Mouse (Mus musculus): ENCODE data around the gene Elac2.
A peak's percentile ranks its signal among the peaks of the same experiment; 100 is the strongest.

The Elac2 gene

DNA sequence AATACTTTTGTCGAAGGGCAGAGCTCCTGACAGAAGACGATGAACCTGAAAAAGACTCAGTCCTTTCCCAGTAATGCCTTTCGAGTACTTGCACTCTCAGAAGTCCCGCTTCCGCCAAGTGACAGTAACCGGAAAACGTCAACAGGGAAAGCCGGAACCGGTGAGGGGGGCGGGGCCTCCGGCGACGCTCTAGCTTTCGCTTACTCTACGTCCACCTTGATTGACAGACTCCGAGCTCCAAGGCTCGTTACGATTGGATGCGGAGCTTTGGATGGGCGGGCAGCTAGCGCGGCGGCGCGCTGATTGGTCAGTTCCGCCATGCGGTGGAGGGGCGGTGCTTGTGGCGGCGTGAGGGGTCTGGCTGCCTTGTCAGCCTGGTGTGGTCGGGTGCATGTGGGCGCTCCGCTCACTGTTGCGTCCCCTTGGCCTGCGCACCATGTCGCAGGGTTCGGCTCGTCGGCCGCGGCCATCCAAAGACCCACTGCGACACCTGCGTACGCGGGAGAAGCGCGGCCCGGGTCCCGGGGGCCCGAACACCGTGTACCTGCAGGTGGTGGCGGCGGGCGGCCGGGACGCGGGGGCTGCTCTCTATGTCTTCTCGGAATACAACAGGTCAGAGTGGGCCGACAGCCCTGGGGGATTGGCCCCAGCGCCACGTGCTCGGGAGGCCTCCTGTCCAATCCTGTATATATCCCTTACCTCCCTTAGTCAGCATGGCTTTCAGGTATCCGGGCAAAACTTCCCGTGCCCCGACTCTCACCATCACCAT is at the start of gene Elac2:
Gene Elac2, plus strand, starts transcription at position 319 of the 769 bp plus-strand sequence.
- DNase-seq (ENCODE audit: low spot score in 2 of 2) = peak; percentile 97 to 99

DNA sequence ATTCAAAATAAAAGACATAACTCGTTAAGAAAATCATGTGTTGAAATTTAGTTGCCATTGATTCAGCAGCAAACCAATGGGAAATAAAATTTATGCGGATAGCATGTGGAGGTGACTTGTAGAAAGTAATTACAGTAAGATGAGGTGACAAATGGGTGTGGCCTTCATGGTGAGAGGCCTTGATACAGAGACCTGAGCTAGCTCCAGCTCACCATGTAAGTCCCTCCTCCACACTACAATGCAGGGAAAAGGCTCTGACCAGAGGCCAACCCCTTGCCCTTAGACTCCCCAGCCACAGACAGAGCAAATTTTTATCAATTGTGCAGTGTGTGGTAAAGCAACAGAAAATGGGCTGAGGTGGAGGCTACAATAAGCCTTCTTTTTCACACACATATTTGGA is 49.7 kb upstream of the Elac2 start:
- DNase-seq (ENCODE audit: low spot score in 2 of 2) = no peak

DNA sequence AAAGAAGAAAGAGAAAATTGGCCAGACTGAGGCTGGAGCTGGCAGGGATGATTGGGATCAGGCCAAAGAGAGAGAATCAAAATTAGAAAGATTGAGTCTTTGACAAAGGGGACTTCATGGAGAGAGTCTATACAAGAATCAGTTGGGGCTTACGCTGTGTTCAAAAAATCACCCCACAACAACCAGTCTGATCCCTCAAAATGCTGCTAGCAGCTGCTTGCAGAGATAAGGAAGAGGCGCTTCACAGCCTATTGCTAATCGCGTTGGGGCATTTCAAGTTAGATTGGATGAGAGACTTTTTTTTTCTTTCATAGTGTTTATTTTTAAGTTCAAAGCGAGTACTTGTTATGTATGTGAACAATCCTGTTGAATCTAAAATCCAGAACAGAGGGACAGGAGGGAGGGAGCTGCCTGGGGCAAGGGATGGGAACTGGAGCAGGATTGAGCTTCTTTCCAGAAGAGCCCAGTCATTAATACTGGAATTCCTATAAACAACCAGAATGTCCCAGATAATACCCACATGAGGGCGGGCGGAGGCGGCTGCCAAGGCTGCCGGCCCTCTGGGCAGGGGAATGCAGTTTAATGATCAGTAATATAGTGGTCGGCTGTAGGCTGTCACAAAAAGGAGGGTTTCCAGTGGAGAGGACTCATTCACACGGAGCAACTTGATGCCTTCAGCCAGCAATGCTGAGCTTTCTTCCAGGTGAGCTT is 47.6 kb upstream of the Elac2 start:
- DNase-seq (ENCODE audit: low spot score in 2 of 2) = no peak

DNA sequence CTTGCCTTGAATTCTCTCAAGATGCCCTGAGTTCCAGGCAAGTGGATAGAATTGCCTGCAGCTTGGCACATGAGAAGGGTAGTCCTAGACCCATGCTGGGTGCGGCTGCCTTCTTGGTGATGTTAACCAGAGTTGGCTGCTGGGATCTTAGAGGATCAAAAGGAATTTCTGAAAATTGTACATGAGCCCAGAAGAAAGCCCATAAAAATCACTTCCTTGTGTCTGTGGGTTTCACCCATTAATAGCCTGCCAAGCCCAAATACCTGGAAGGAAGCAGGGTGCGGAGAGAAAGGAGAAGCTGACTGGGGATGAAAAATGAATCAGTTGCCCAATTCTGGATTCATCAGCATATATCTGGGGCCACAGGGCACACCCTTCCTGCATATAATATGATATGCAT is 41.6 kb upstream of the Elac2 start:
- no peak for DNase-seq (ENCODE audit: low spot score in 2 of 2)

- DNase-seq (ENCODE audit: low spot score in 2 of 2) = peak in 1 of 2 experiments; percentile 29
Measured at GRCm38 (mm10) chr11:64941193-64941592, 37.6 kb upstream of the Elac2 start.

- no peak for DNase-seq (ENCODE audit: low spot score in 2 of 2)
Measured at GRCm38 (mm10) chr11:64949782-64950181, 29.1 kb upstream of the Elac2 start.

DNA sequence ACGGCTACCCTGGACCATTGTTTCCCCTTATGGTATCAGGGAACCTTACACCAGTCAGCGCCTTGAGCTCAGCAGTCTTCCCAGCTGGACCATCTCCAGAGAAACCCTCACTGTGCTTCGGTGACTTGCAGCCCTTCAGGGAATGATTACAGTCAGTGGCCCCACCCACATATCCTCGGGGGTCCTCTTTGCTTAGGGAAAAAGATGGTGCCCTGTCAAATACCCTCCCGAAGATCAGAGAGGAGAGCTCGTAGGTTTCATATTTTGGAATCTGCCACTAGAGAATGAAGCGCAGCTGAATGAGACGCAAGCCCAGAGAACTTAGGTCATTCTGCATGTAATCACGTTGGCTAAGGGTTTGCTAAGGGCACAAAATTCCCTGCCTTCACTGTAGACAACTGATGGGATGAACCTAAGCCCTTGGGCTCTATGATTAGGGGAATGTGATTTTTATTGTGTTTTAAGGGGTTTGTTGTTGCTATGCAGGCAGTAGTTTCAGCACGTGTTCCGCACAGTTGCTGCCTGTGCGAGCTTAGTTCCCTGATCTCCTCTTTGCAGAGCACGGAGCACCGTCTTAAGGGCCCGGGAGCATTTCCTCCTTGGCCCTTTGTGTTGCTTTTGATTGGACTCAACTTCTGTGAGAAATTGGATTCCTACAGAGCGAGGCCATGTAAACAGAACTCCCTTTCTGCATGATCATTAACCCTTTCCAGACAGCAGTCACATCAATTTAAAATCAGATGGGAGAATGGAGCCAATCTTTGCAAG is 21.7 kb upstream of the Elac2 start:
- DNase-seq (ENCODE audit: low spot score in 2 of 2) = no peak

GRCm38 (mm10) chr11:64962629-64963028 is 16.2 kb upstream of the Elac2 start:
- DNase-seq (ENCODE audit: low spot score in 2 of 2) = no peak

GRCm38 (mm10) chr11:64968507-64968906 is 10.3 kb upstream of the Elac2 start:
- peak; percentile 73 to 88 for DNase-seq (ENCODE audit: low spot score in 2 of 2)

DNA sequence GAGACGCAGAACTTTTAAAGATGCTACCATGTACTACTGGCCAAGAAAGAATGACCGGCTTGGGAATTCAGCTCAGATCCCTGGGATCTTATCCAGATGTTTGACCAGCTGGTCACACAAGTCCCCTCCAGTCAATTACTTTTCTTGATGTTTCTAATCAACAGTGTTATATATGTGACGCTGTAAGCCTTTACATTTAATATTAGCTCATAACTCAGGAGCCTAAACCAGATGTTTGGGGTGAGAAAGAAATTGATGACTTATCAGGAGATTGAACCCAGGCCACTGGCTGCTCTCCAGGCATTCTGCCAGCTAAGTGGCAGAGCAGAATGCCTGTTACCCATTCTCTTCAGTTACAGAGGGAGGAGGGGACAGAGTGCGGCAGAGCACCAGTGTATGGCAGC is 9.9 kb upstream of the Elac2 start:
- DNase-seq (ENCODE audit: low spot score in 2 of 2) = no peak

DNA sequence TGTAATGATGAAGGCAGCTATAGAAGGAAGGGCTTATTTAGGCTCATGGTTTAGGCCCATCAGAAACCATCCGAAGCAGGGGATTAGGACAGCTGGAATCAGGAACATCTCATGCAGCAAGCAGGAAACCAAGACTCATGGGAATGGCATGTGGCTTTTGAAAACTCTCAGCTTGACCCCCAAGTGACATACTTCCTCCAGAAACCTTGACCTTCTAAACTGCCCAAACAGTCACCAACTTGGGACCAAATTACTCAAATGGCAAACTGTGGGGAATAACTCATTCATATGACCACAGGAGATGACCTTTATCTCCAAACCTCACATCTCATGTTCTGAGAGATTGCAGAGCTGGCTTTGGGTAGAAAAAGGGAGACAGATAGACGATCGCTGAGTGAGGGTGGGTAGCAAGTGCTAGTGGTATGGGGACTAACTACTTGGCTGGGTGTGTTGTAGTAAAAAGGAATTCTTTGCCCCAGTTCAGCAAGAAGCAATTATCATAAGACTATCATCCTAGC is 7.3 kb upstream of the Elac2 start:
- no peak for DNase-seq (ENCODE audit: low spot score in 2 of 2)

- DNase-seq (ENCODE audit: low spot score in 2 of 2) = no peak
Measured at GRCm38 (mm10) chr11:64972418-64972817, 6.4 kb upstream of the Elac2 start.

DNA sequence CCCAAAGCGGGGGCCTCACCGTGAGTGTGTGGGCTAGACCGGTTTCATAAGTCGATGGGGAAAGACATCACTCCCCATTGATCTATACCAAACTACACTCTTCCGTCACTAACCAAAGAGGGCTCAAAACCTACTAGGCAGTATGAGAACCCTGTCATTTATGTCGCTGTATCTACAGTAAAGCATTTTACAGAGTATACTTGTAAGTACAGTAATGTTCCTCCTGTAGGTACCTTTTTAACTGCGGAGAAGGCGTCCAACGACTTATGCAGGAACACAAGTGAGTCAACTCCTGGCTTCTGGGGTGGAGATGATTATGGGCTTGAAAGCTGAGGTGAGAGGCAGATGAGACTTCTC is 629 bp downstream of the Elac2 start:
- DNase-seq (ENCODE audit: low spot score in 2 of 2) = no peak

DNA sequence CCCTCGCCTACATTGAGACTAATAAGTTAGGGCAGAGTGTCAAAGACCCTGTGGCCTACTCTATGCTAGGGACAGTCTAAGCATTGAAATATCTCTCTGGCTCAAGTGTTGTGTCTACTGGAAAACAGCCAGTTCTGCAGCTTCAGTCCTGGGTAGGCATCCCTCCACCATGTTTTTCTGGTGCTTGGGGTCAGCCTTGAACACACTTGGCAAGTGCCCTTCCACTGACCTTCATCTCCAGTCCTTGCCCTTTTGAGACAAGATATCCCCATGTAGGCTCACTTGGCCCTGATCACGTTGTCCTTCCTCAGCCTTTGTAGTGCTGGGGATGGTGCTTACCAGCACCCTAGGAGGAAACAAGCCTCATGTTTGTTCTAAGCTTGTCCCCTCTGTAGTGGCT is 9.7 kb downstream of the Elac2 start:
- DNase-seq (ENCODE audit: low spot score in 2 of 2) = no peak

GRCm38 (mm10) chr11:64998439-64998838 is 19.6 kb downstream of the Elac2 start:
- DNase-seq (ENCODE audit: low spot score in 2 of 2) = no peak

DNA sequence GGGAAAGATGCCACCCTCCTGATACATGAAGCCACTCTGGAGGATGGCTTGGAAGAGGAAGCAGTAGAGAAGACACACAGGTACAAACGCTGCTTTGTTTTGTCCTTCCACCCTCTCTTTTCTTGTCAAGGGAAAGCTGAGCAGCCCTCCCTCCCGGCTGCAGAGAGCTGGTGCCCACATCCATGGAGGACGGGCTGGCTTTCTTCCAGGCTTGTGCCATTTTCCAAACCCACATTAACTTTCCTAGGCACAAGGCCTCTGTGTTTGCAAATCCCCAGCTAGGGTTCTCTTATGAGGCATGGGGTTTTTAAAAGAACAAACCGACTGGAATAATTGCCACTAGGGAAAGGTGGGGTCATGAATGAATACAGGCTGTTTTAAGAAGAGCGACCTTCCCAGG is 20.8 kb downstream of the Elac2 start:
- DNase-seq (ENCODE audit: low spot score in 2 of 2) = peak in 1 of 2 experiments; percentile 49

GRCm38 (mm10) chr11:65001729-65002128 is 22.9 kb downstream of the Elac2 start:
- no peak for DNase-seq (ENCODE audit: low spot score in 2 of 2)

DNA sequence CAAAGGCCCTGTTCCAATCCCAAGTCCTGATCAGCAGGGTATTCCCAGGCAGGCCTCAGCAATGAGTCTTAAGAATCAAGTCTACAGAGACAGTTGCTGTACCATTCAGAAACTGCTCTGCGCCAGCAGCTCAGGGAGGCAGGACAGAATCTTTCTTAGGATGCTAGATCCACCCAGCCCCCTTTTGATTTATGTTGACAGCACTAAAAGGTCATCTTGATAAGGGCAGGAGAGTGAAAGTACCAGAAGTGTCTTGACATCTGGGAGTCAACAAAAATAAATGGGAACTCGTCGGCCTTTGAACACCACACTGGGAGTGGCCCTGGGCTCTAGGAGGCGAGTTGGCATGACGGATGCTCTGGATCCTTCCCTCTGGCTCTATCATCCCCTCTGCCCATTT is 24.8 kb downstream of the Elac2 start:
- no peak for DNase-seq (ENCODE audit: low spot score in 2 of 2)

DNA sequence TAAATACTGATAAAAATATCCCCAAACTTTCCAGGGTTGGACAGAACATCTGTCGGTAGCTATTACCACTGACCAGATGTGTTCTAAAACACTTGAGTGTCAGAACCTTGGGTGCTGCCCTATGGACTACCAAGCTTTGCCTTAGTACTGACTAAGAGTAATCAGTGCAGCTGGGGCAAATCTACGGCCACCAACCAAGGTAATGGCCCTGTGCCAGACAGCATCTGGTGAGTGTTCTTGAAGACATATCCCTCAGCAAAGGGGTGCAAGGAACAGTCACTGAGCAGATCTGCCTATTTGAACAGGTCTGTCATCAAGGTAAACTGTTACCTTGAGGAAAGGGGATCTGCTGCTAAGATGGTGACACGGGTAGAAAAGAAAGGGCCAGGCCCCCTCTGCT is 26.0 kb downstream of the Elac2 start:
- no peak for DNase-seq (ENCODE audit: low spot score in 2 of 2)

GRCm38 (mm10) chr11:65006047-65006446 is 27.2 kb downstream of the Elac2 start:
- no peak for DNase-seq (ENCODE audit: low spot score in 2 of 2)

DNA sequence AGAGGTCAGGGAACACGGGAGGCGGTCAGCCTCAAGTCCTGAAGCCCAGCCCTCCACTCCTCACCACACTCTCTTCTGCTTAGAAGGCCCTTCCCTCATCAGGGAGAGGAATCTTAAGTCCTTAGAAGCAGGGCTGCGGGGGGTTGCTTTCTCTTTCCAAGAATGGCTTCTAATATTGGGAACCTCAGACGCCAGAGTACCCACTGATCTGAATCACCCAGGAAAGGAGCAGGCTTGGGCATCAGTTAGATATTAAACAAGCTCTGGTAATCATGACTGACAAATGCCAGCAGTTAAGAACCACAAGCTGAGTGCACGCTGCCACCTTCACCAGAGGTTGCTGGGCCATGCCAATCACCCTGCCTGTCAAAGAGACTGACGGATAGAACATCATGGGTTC is 35.1 kb downstream of the Elac2 start:
- DNase-seq (ENCODE audit: low spot score in 2 of 2) = no peak

DNA sequence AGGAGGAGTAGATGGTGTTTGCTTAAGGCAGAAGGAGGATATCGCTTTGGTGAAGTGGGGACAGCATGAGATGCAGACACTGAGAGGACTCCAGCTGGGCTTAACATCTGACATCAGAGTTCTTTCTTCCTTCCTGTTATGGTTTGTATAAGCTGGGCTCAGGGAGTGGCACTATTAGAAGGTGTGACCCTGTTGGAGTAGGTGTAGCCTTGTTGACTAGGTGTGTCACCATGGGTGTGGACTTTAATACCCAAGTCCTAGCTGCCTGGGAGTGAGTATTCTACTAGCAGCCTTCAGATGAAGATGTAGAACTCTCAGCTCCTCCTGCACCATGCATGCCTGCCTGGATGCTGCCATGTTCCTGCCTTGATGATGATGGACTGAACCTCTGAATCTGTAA is 37.9 kb downstream of the Elac2 start:
- DNase-seq (ENCODE audit: low spot score in 2 of 2) = no peak

Data from frontal cortex, postnatal 36 days (tissue).